Mouse (Mus musculus) myocyte (in vitro differentiated cells): ENCODE measurements around the gene Spata48.

ENCODE experiments used
- MYOD1 ChIP-seq, 3 experiments: IDR thresholded peaks; one replicate each; pipeline ENCODE4 v1.6.1; 2011; ENCODE audit warnings: control low read depth in 2 of 3, low read depth in 2 of 3, mild to moderate bottlenecking in 2 of 3, moderate library complexity in 1 of 3; ENCODE audit not compliant: insufficient read length in 2 of 3, control insufficient read depth in 1 of 3
- POLR2A ChIP-seq: IDR thresholded peaks from one replicate; pipeline ENCODE4 v1.6.1; 2011; ENCODE audit warnings: low read depth, mild to moderate bottlenecking, control low read depth, moderate library complexity; ENCODE audit not compliant: insufficient read length
- REST ChIP-seq: IDR thresholded peaks from one replicate; pipeline ENCODE4 v1.6.1; 2011; ENCODE audit warnings: mild to moderate bottlenecking, control low read depth, moderate library complexity; ENCODE audit not compliant: insufficient read depth, insufficient read length
- TCF3 ChIP-seq: IDR thresholded peaks from one replicate; pipeline ENCODE4 v1.6.1; 2011; ENCODE audit warnings: low read depth, control low read depth; ENCODE audit not compliant: insufficient read length

DNA sequence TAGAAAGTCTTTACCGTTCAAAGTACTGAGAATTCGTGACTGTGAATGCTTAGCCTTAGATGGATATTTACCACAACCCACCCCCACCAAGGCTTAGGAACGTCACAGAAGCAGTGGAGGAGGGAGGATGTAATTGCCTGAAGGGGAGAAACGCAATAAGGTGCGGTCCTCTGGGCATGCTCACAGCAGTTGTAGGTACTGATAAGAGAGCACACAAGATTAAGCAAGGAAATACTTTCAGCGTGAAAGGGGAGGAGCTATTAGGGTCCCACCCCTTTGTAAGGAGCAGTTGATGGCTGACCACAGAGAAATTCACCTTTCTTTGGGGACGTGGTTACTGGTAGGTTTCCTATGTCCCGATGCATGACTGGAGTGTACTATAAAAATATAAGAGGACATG lies 22.5 kb downstream of the Spata48 start:
- TF ChIP-seq MYOD1 (IDR thresholded peaks at IDR 0.05; ENCODE audit: control insufficient read depth in 1 of 3, insufficient read length in 2 of 3, low read depth in 2 of 3) (no peak), POLR2A (no peak), REST (no peak), TCF3 (no peak)
